Mouse (Mus musculus) heart, postnatal 14 days (tissue): Measurements from ENCODE around the gene Nubp1. TPM values are rescaled to one million over a fixed set of nuclear protein-coding genes. Genes with fewer than 3 reads are reported as not detected.
A peak's percentile ranks its signal among the peaks of the same experiment; 100 is the strongest.

ENCODE experiments used
- DNase-seq, 2 experiments: peaks; one replicate each; pipeline ENCODE4 v3.0.0; 2021 to 2022
- intact Hi-C: fragments of 180-260 bp; cut with DNase I; formaldehyde crosslinking; loops from one replicate; pipeline ENCODE4 v1.15.1; 2025
- long read RNA-seq, 2 experiments: library from polyadenylated mRNA; stranded (forward); transcript quantifications; one replicate each; pipeline ENCODE4 v2.0.0; 2021
- total RNA-seq, 2 experiments: library from RNA; stranded (reverse); gene quantifications; 2 replicates each; pipeline ENCODE4 v1.2.3; 2021

Gene Nubp1
- 1 to 10 TPM; 8.5 to 8.7 TPM for total RNA-seq
- long read RNA-seq, experiment 1, transcript Nubp1-201 (11 exons, 2,121 nt), result major isoform, 15 of 17 reads
- long read RNA-seq, experiment 1, partial matches to known transcripts, result 0 of 17 reads
- long read RNA-seq, experiment 1, other reads (novel, unspliced or antisense), result 1 of 17 reads
- long read RNA-seq, experiment 2, transcript Nubp1-201 (11 exons, 2,121 nt), result major isoform, 14 of 17 reads
- long read RNA-seq, experiment 2, partial matches to known transcripts, result 0 of 17 reads
- long read RNA-seq, experiment 2, other reads (novel, unspliced or antisense), result 3 of 17 reads

GRCm38 (mm10) chr16:10411764-10412746, at the start of gene Nubp1:
TSS of gene Nubp1 (plus strand) at chr16:10411948.
- DNase-seq, result peak; percentile 93
- intact Hi-C loops, result loop anchor here (5.0 kb wide), 1 partner anchor 110 kb away; no protein-coding TSS in a partner anchor

- intact Hi-C loops, result no loop called here
- no peak for DNase-seq
These were observed 48.7 kb upstream of the Nubp1 start for GRCm38 (mm10) chr16:10363061-10363460.

GRCm38 (mm10) chr16:10365796-10366195, 46.0 kb upstream of the Nubp1 start:
- intact Hi-C loops, result no loop called here
- no peak for DNase-seq

- intact Hi-C loops, result no loop called here
- peak in 1 of 2 experiments; percentile 43 for DNase-seq
These were observed 45.2 kb upstream of the Nubp1 start for GRCm38 (mm10) chr16:10366240-10367217.

- intact Hi-C loops, result no loop called here
- peak; percentile 31 to 42 for DNase-seq
These were observed 42.2 kb upstream of the Nubp1 start for GRCm38 (mm10) chr16:10369468-10369934.

- DNase-seq, result no peak
- intact Hi-C loops, result no loop called here
These were observed 41.8 kb upstream of the Nubp1 start for GRCm38 (mm10) chr16:10369996-10370395.

- DNase-seq, result no peak
- intact Hi-C loops, result no loop called here
These were observed 39.4 kb upstream of the Nubp1 start for GRCm38 (mm10) chr16:10372372-10372771.

- DNase-seq, result peak; percentile 40 to 51
- intact Hi-C loops, result no loop called here
These were observed 37.3 kb upstream of the Nubp1 start for GRCm38 (mm10) chr16:10374254-10375011.

GRCm38 (mm10) chr16:10377286-10377685, 34.5 kb upstream of the Nubp1 start:
- DNase-seq, result no peak
- intact Hi-C loops, result no loop called here

- DNase-seq, result no peak
- intact Hi-C loops, result no loop called here
These were observed 32.2 kb upstream of the Nubp1 start for GRCm38 (mm10) chr16:10379531-10379930.

GRCm38 (mm10) chr16:10384060-10384497, 27.7 kb upstream of the Nubp1 start:
- no peak for DNase-seq
- intact Hi-C loops, result no loop called here

GRCm38 (mm10) chr16:10384544-10384943, 27.2 kb upstream of the Nubp1 start:
- intact Hi-C loops, result no loop called here
- DNase-seq, result no peak

- DNase-seq, result no peak
- intact Hi-C loops, result no loop called here
These were observed 26.5 kb upstream of the Nubp1 start for GRCm38 (mm10) chr16:10385261-10385660.

- DNase-seq, result no peak
- intact Hi-C loops, result no loop called here
These were observed 22.9 kb upstream of the Nubp1 start for GRCm38 (mm10) chr16:10388634-10389365.

- intact Hi-C loops, result no loop called here
- no peak for DNase-seq
These were observed 19.2 kb upstream of the Nubp1 start for GRCm38 (mm10) chr16:10392587-10392986.

GRCm38 (mm10) chr16:10394699-10395540, 16.8 kb upstream of the Nubp1 start, which contains the start of gene Tekt5:
TSS of gene Tekt5 (minus strand) at chr16:10395490.
- intact Hi-C loops, result loop anchor here (1.0 to 5.0 kb wide), 3 partner anchors 115 to 308 kb away; no protein-coding TSS in a partner anchor
- DNase-seq, result peak; percentile 43 to 62

- DNase-seq, result no peak
- intact Hi-C loops, result loop anchor here (5.0 kb wide), 2 partner anchors 124 to 311 kb away; no protein-coding TSS in a partner anchor
These were observed 13.0 kb upstream of the Nubp1 start for GRCm38 (mm10) chr16:10398755-10399154.
